Mouse (Mus musculus): Measurements from ENCODE around the gene Ift122. TPM values are rescaled to one million over a fixed set of nuclear protein-coding genes. Genes with fewer than 3 reads are reported as not detected.
A peak's percentile ranks its signal among the peaks of the same experiment; 100 is the strongest.

Ift122 gene
- polyA plus RNA-seq, 1 experiment from 2014 or later = 2.9 TPM

DNA sequence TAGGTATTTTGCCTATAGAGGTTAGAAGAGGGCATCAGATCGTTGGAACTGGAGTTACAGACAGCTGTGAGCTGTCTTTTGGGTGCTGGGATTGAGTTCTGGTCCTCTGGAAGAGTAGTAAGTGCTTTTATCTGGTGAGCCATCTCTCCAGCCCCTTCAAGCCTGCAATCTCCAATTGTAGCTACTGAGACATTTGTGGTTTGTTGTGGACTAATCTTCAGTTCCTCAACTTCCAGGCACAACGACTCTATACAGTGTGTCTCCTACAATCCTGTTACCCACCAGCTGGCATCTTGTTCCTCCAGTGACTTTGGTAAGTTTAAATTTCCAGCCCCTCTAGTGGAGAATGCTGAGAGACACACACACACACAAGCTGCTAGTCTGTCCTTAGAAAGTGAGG, 24.0 kb downstream of the Ift122 start:
- no peaks in the 10 kb centered on the region for H3K4me1 ChIP-seq (replicated peaks)
- no peak overlapping the region for H3K4me2 ChIP-seq
- no peak for DNase-seq
- no peaks in the 10 kb centered on the region for H3K36me3 ChIP-seq
- H3K4me3 ChIP-seq (replicated peaks) = no peak overlapping the region
- no peaks in the 10 kb centered on the region for H3K27me3 ChIP-seq
- H3K27ac ChIP-seq = no peak overlapping the region
- WGBS (ENCODE audit: insufficient replicate concordance) = 30% methylated on average over 2 of the region's 2 CpGs
- H3K9ac ChIP-seq = no peak overlapping the region
- H3K9me3 ChIP-seq (replicated peaks) = no peaks in the 10 kb centered on the region
- ATAC-seq (ENCODE audit: low read depth) = no peak

DNA sequence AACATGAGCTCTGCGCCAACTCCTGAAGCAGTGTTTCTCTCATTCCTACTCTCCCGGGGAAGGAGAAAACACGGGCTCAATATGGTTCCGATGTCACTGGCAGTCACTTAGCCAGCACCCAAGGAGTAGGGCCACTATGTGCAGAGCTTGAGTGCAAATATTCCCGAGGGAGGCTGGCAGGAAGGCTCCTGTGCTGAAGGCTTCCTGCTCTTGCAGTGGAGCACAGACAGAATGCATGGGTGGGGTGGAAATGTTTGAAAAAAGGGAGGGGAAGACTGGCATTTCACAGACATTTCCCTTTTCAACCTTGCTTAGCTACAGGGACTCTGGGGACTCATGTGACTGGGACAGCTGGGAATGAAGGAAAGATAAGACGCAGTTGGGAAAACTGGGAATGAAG, 25.4 kb downstream of the Ift122 start:
- no peaks in the 10 kb centered on the region for H3K36me3 ChIP-seq
- ATAC-seq (ENCODE audit: low read depth) (no peak), DNase-seq (no peak)
- H3K9me3 ChIP-seq (replicated peaks) = no peaks in the 10 kb centered on the region
- H3K4me2 ChIP-seq = no peak overlapping the region
- no peak overlapping the region for H3K27ac ChIP-seq
- no peaks in the 10 kb centered on the region for H3K4me1 ChIP-seq (replicated peaks)
- no peak overlapping the region for H3K9ac ChIP-seq
- no peaks in the 10 kb centered on the region for H3K27me3 ChIP-seq
- no peak overlapping the region for H3K4me3 ChIP-seq (replicated peaks)
- 70% methylated on average over 6 of the region's 6 CpGs for WGBS (ENCODE audit: insufficient replicate concordance)

DNA sequence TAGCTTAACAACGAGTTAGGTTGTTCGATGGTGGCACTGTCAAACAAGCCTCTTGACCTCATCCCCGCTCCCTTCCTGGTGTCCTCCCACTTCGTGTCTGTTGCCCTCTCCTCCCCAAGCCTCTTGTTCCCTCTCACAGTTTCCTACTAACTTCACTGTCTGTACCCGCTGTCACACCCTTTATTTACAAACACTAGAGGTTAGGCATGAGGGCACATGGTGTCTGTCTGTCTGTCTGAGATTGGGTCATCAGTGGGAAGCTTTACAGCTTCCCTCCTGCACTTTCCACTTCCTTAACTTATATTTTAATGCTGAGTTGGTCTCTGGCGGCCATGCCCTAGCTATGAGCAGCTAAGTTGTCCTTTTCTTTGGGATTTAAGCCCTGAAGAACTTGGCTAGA, 26.5 kb downstream of the Ift122 start:
- Histone ChIP-seq H3K4me2 (no peak overlapping the region), H3K4me1 (replicated peaks) (no peaks in the 10 kb centered on the region), H3K4me3 (replicated peaks) (no peak overlapping the region), H3K27ac (no peak overlapping the region), H3K27me3 (no peaks in the 10 kb centered on the region), H3K9ac (no peak overlapping the region), H3K36me3 (no peaks in the 10 kb centered on the region), H3K9me3 (replicated peaks) (no peaks in the 10 kb centered on the region)
- no peak for ATAC-seq (ENCODE audit: low read depth)
- no peak for DNase-seq
- WGBS (ENCODE audit: insufficient replicate concordance) = 55% methylated on average over 6 of the region's 6 CpGs

DNA sequence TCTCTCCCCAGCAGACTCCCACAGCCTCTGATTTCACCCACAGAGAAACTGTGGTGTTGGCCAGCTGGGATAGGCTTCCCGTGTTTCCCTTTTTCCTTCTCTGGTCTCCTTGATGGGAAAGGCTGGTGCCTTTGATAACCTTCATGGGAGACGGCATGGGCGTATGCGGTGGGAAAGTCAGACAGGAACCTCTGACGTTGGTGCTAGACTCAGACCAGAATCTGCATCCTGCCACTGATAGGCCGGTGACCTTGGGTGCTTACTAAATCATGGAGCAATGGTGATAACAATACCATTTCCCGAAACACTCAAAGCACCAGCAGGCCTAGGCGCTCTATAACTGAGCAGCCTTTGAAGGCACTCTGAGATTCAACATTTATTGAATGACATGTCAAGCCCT, 27.5 kb downstream of the Ift122 start:
- no peak overlapping the region for H3K4me2 ChIP-seq
- peak; percentile 45; the same call in 1 of the 2 replicates for ATAC-seq (ENCODE audit: low read depth)
- DNase-seq = no peak
- H3K9ac ChIP-seq = no peak overlapping the region
- no peaks in the 10 kb centered on the region for H3K36me3 ChIP-seq
- 50% methylated on average over 8 of the region's 8 CpGs for WGBS (ENCODE audit: insufficient replicate concordance)
- no peaks in the 10 kb centered on the region for H3K4me1 ChIP-seq (replicated peaks)
- no peaks in the 10 kb centered on the region for H3K9me3 ChIP-seq (replicated peaks)
- no peak overlapping the region for H3K4me3 ChIP-seq (replicated peaks)
- H3K27ac ChIP-seq = no peak overlapping the region
- no peaks in the 10 kb centered on the region for H3K27me3 ChIP-seq

DNA sequence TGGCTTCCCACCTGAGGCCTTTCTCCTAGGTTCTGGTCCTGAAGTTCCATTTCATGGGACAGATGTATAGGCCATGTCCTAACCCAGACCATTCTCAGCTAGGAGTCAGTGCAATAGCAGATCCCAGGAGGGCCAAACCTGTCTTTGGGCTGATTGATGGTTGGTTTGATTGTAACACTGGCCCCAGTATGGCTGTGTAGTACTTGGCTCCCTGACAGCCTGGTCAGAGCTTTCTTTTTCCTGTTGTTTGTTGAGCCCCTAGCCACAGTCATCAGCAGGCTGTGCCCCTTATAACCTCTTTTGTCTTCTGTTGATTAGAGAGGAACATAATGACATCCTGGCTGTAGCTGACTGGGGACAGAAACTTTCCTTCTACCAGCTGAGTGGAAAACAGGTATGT, 30.7 kb downstream of the Ift122 start:
- no peak overlapping the region for H3K27ac ChIP-seq
- no peaks in the 10 kb centered on the region for H3K9me3 ChIP-seq (replicated peaks)
- no peak for ATAC-seq (ENCODE audit: low read depth)
- 0 out of 2 replicates have a peak, but pooled peaks cover 7% of the 10 kb centered on the region for H3K4me1 ChIP-seq (replicated peaks)
- H3K27me3 ChIP-seq = no peaks in the 10 kb centered on the region
- no peaks in the 10 kb centered on the region for H3K36me3 ChIP-seq
- DNase-seq = no peak
- no peak overlapping the region for H3K4me2 ChIP-seq
- no peak overlapping the region for H3K9ac ChIP-seq
- no peak overlapping the region for H3K4me3 ChIP-seq (replicated peaks)

DNA sequence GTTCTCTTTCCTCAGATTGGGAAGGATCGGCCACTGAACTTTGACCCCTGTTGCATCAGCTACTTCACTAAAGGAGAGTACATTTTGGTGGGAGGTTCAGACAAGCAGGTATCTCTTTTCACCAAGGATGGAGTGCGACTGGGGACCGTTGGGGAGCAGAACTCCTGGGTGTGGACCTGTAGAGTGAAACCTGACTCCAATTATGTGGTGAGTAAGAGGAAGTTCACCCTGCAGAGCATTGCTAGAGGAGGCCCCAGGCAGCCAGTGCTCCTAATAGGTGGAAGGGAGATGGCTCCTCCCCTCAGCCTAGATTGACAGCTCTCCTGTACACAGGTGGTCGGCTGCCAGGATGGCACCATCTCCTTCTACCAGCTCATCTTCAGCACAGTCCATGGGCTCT, 33.6 kb downstream of the Ift122 start:
- Histone ChIP-seq H3K36me3 (no peaks in the 10 kb centered on the region), H3K9me3 (replicated peaks) (no peaks in the 10 kb centered on the region), H3K9ac (no peak overlapping the region), H3K27ac (no peak overlapping the region), H3K4me1 (replicated peaks) (0 out of 2 replicates have a peak, but pooled peaks cover 7% of the 10 kb centered on the region), H3K4me3 (replicated peaks) (no peak overlapping the region), H3K27me3 (no peaks in the 10 kb centered on the region), H3K4me2 (no peak overlapping the region)
- 28% methylated on average over 4 of the region's 4 CpGs for WGBS (ENCODE audit: insufficient replicate concordance)
- ATAC-seq (ENCODE audit: low read depth) (peak; percentile 51; the same call in 1 of the 2 replicates), DNase-seq (no peak)

DNA sequence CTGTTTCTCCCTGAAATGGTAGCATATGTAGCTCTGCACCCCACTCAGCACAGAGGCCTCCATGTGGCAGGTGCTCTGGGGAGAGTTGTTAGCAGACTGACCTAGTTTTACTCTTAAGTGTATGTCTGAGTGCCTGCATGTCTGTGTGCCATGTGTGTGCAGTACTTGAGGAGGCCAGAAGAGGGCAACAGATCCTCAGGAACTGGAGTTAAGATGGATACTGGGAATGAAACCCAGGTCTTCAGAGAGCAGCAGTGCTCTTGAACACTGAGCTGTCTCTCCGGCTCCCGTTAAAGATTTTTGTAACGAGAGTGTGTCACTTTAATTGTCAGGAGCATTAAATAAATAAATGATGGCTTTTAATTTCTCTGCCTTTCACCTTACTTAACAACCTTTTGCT, 35.0 kb downstream of the Ift122 start:
- Histone ChIP-seq H3K4me1 (replicated peaks) (0 out of 2 replicates have a peak, but pooled peaks cover 7% of the 10 kb centered on the region), H3K9ac (no peak overlapping the region), H3K36me3 (no peaks in the 10 kb centered on the region), H3K27me3 (no peaks in the 10 kb centered on the region), H3K4me2 (no peak overlapping the region), H3K9me3 (replicated peaks) (no peaks in the 10 kb centered on the region), H3K4me3 (replicated peaks) (no peak overlapping the region), H3K27ac (no peak overlapping the region)
- WGBS (ENCODE audit: insufficient replicate concordance) = 85% methylated on average over 3 of the region's 3 CpGs
- no peak for ATAC-seq (ENCODE audit: low read depth)
- no peak for DNase-seq

DNA sequence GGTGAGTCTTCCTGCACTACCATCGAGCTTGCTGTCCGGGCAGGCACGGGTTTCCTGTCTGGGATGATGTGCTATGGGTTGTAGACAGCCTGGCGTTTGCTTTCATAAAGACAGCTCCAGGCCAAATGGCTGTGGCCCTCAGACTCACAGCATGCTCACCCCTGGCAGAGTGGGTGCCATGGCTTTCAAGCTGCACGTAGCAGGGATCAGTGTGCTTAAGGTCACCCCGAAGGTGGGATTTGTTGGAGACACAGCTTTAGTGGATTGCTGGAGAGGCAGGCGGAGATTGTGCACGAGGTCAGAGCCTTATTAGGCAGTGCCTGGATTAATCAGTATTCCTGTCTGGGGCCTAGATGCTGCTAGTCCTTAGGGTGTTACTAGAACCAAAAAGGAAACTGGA, 37.3 kb downstream of the Ift122 start:
- 64% methylated on average over 8 of the region's 8 CpGs for WGBS (ENCODE audit: insufficient replicate concordance)
- H3K4me2 ChIP-seq = no peak overlapping the region
- DNase-seq (no peak), ATAC-seq (ENCODE audit: low read depth) (no peak)
- H3K9ac ChIP-seq = no peak overlapping the region
- no peak overlapping the region for H3K4me3 ChIP-seq (replicated peaks)
- 0 out of 2 replicates have a peak, but pooled peaks cover 7% of the 10 kb centered on the region for H3K4me1 ChIP-seq (replicated peaks)
- H3K36me3 ChIP-seq = no peaks in the 10 kb centered on the region
- H3K27ac ChIP-seq = no peak overlapping the region
- no peaks in the 10 kb centered on the region for H3K27me3 ChIP-seq
- H3K9me3 ChIP-seq (replicated peaks) = no peaks in the 10 kb centered on the region

DNA sequence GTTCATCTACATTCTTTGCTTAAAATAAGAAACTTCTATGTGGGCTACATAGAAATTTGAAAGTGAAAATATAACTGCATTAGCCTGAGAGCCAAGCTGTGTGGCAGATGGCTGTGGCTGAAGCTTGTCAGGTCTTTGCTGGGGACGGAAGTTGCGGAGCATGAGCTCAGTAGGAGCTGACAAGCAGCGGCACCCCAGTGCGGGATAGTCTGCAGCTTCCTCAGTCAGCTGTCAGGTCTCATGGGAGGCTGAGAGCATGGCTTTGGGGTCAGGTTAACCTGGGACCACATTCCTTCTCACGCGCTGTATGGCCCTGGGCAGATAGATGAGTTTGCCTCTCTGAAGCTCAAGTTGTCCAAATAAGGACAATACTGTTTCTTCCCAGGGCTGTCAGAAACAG, 37.8 kb downstream of the Ift122 start:
- 83% methylated on average over 6 of the region's 6 CpGs for WGBS (ENCODE audit: insufficient replicate concordance)
- ATAC-seq (ENCODE audit: low read depth) = no peak
- no peak overlapping the region for H3K27ac ChIP-seq

DNA sequence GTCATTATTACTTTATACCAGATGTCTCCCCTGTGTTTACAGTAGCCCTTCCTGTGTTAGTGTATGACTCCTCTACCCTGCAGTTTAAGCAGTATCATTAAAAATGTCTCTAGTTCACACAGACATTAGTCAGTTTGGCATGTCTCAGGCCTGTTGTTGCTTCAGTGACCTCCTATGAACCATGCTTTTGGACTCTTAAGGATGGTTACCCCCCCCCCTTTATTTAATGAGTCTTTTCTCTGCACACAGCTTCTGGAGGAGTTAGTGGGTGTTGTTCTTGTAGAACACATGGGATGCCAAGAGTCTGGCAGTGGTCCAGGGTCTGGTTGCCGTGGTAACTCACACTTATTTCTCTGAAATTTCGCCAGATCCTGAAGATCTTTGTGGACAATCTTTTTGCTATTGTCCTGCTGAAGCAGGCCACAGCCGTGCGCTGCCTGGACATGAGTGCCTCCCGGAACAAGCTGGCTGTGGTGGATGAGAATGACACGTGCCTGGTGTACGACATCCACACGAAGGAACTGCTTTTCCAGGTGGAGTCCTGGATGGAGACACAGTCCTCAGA, 38.3 kb downstream of the Ift122 start:
- no peak overlapping the region for H3K9ac ChIP-seq
- H3K4me3 ChIP-seq (replicated peaks) = no peak overlapping the region
- no peaks in the 10 kb centered on the region for H3K36me3 ChIP-seq
- no peak overlapping the region for H3K4me2 ChIP-seq
- WGBS (ENCODE audit: insufficient replicate concordance) = 71% methylated on average over 8 of the region's 8 CpGs
- H3K9me3 ChIP-seq (replicated peaks) = no peaks in the 10 kb centered on the region
- DNase-seq (no peak), ATAC-seq (ENCODE audit: low read depth) (no peak)
- 0 out of 2 replicates have a peak, but pooled peaks cover 5% of the 10 kb centered on the region for H3K4me1 ChIP-seq (replicated peaks)
- no peak overlapping the region; the same call in 1 of the 2 replicates for H3K27ac ChIP-seq
- H3K27me3 ChIP-seq = no peaks in the 10 kb centered on the region

More for the DNA sequence above, 37.8 kb downstream of the Ift122 start:
- Histone ChIP-seq H3K4me2 (no peak overlapping the region), H3K27me3 (no peaks in the 10 kb centered on the region), H3K4me3 (replicated peaks) (no peak overlapping the region), H3K9me3 (replicated peaks) (no peaks in the 10 kb centered on the region), H3K36me3 (no peaks in the 10 kb centered on the region), H3K4me1 (replicated peaks) (0 out of 2 replicates have a peak, but pooled peaks cover 7% of the 10 kb centered on the region), H3K9ac (no peak overlapping the region)
- no peak for DNase-seq

DNA sequence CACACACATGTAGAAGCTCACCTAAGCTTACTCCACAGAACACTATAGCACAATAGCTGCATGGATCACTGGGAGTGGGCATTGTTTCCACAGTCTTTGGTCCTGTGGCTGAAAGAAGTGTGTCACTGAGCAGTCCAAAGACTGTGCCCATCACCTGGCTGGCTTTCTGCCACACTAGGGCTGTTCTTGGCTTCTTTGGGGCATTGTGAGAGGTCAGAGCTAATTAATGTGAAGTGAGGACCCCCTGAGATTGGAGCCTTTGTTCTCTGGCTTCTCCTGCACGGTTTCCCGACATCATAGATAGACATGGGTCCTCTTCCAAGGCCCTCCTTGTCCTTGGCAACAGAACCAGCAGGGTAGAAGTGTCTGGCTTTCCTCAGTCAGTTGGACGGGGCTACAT, 39.1 kb downstream of the Ift122 start:
- 48% methylated on average over 3 of the region's 3 CpGs for WGBS (ENCODE audit: insufficient replicate concordance)
- no peaks in the 10 kb centered on the region for H3K36me3 ChIP-seq
- no peaks in the 10 kb centered on the region for H3K9me3 ChIP-seq (replicated peaks)
- H3K4me2 ChIP-seq = no peak overlapping the region
- H3K27ac ChIP-seq = no peak overlapping the region
- no peaks in the 10 kb centered on the region for H3K27me3 ChIP-seq
- DNase-seq (no peak), ATAC-seq (ENCODE audit: low read depth) (no peak)
- H3K4me1 ChIP-seq (replicated peaks) = 0 out of 2 replicates have a peak, but pooled peaks cover 1% of the 10 kb centered on the region
- H3K4me3 ChIP-seq (replicated peaks) = no peak overlapping the region
- no peak overlapping the region for H3K9ac ChIP-seq

DNA sequence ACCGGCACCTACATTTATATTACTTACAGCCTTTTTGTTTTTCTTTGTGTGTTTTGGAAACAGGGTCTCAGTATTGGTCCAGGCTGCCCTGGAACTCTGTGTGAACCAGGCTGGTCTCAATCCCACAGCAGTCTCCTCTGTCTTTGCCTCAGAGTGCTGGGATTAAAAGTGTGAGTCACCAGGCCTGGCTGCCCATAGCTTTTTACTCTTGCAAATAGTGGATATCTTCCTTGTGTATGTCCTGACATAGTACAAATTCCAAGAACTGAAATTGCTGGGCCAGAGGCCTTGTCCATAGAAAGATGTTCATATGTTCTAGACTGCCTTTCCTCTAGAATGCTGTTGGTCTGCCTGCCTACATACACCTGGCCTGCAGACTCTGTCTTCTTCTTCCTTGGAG, 43.1 kb downstream of the Ift122 start:
- DNase-seq (no peak), ATAC-seq (ENCODE audit: low read depth) (no peak)
- no peaks in the 10 kb centered on the region for H3K36me3 ChIP-seq
- no peak overlapping the region for H3K4me3 ChIP-seq (replicated peaks)
- 0 out of 2 replicates have a peak, but pooled peaks cover 2% of the 10 kb centered on the region for H3K4me1 ChIP-seq (replicated peaks)
- no peaks in the 10 kb centered on the region for H3K9me3 ChIP-seq (replicated peaks)
- no peak overlapping the region for H3K9ac ChIP-seq
- H3K27me3 ChIP-seq = no peaks in the 10 kb centered on the region
- WGBS (ENCODE audit: insufficient replicate concordance) = 67% methylated on average over 1 of the region's 1 CpGs
- no peak overlapping the region for H3K27ac ChIP-seq
- no peak overlapping the region for H3K4me2 ChIP-seq

Measured in liver, embryonic 13.5 days (tissue).